Mouse (Mus musculus) lung, postnatal 14 days (tissue): Measurements from ENCODE around the gene Sh3pxd2a.
A peak's percentile ranks its signal among the peaks of the same experiment; 100 is the strongest.

ENCODE experiments used
- DNase-seq: peaks from one replicate; pipeline ENCODE4 v3.0.0; 2021

Gene Sh3pxd2a

GRCm38 (mm10) chr19:47455001-47455755, 9.0 kb downstream of the Sh3pxd2a start:
- peak; percentile 45 for DNase-seq

GRCm38 (mm10) chr19:47454167-47455000, 9.8 kb downstream of the Sh3pxd2a start:
- DNase-seq, result no peak

GRCm38 (mm10) chr19:47453352-47453751, 10.8 kb downstream of the Sh3pxd2a start:
- DNase-seq, result no peak

- peak; percentile 57 for DNase-seq
Observed at GRCm38 (mm10) chr19:47452682-47453081, 11.5 kb downstream of the Sh3pxd2a start.

- peak; percentile 79 for DNase-seq
Observed at GRCm38 (mm10) chr19:47452211-47452610, 12.0 kb downstream of the Sh3pxd2a start.

- peak; percentile 45 for DNase-seq
Observed at GRCm38 (mm10) chr19:47451476-47452113, 12.6 kb downstream of the Sh3pxd2a start.

GRCm38 (mm10) chr19:47450261-47451137, 13.7 kb downstream of the Sh3pxd2a start:
- DNase-seq, result no peak

GRCm38 (mm10) chr19:47449513-47450227, 14.5 kb downstream of the Sh3pxd2a start:
- DNase-seq, result no peak

- no peak for DNase-seq
Observed at GRCm38 (mm10) chr19:47448618-47449151, 15.5 kb downstream of the Sh3pxd2a start.

- peak; percentile 71 for DNase-seq
Observed at GRCm38 (mm10) chr19:47446841-47447365, 17.3 kb downstream of the Sh3pxd2a start.

GRCm38 (mm10) chr19:47446130-47446529, 18.1 kb downstream of the Sh3pxd2a start:
- no peak for DNase-seq

GRCm38 (mm10) chr19:47445726-47446125, 18.5 kb downstream of the Sh3pxd2a start:
- no peak for DNase-seq

GRCm38 (mm10) chr19:47444488-47444887, 19.7 kb downstream of the Sh3pxd2a start:
- no peak for DNase-seq

GRCm38 (mm10) chr19:47442294-47442627, 21.9 kb downstream of the Sh3pxd2a start:
- DNase-seq, result no peak

GRCm38 (mm10) chr19:47441541-47442293, 22.5 kb downstream of the Sh3pxd2a start:
- DNase-seq, result no peak

GRCm38 (mm10) chr19:47440967-47441366, 23.2 kb downstream of the Sh3pxd2a start:
- DNase-seq, result no peak

GRCm38 (mm10) chr19:47440435-47440803, 23.8 kb downstream of the Sh3pxd2a start:
- DNase-seq, result no peak

GRCm38 (mm10) chr19:47439726-47440434, 24.3 kb downstream of the Sh3pxd2a start:
- no peak for DNase-seq

- DNase-seq, result peak; percentile 75
Observed at GRCm38 (mm10) chr19:47438445-47438844, 25.8 kb downstream of the Sh3pxd2a start.

GRCm38 (mm10) chr19:47437040-47437439, 27.2 kb downstream of the Sh3pxd2a start:
- no peak for DNase-seq
